In genomic region chr12:27599149-27599548, GRCm38 (mm10) we compare ENCODE assay signal across 9 mouse cellular contexts.
DNase-seq lines count a peak whose midpoint lies in the region; ATAC-seq and TF ChIP-seq lines count a peak whose summit lies in the region.
"Had no signal": no experiment of that assay in that cellular context is flagged by ENCODE, and none has a peak within 500 bp of the region (broad histone marks: within the 10 kb centered on the region; RNA-seq: fewer than 3 reads in every experiment).

No protein-coding gene starts in this region.

- no peaks in the 10 kb centered on the region for H3K9me3 ChIP-seq in embryonic facial prominence, embryonic 11.5 days (replicated peaks; ENCODE audit: control insufficient read depth, low read length)
- peaks cover 7% of the 10 kb centered on the region; the same call in 1 of the 2 replicates for H3K9me3 ChIP-seq in hindbrain, embryonic 14.5 days (ENCODE audit: control insufficient read depth, low read length)

- no peaks in the 10 kb centered on the region for H3K27me3 ChIP-seq in heart, adult 2 months (ENCODE audit: control insufficient read depth, insufficient read depth, low read length)
- H3K27me3 ChIP-seq in embryonic facial prominence, embryonic 11.5 days (ENCODE audit: control insufficient read depth, insufficient read depth, low read length): no peaks in the 10 kb centered on the region
- no peaks in the 10 kb centered on the region for H3K27me3 ChIP-seq in hindbrain, embryonic 14.5 days (ENCODE audit: control insufficient read depth, insufficient read depth, low read length)
- H3K27me3 ChIP-seq: CH12.LX had no signal

- TF ChIP-seq EP300 in heart, adult 2 months (IDR thresholded peaks at IDR 0.05; ENCODE audit: insufficient read depth, low read depth, low read length): no peak

- H3K79me2 ChIP-seq in heart, adult 2 months (replicated peaks; ENCODE audit: control insufficient read depth, insufficient read depth, low read length): no peaks in the 10 kb centered on the region

- peak; percentile 79 for TF ChIP-seq CTCF in heart, adult 2 months (IDR thresholded peaks at IDR 0.05)

- intact Hi-C loops in heart, adult 2 months (cut with DNase I): loop anchor here (1.0 kb wide), 1 partner anchor 833 kb away; no protein-coding TSS in a partner anchor
- intact Hi-C loops in left cerebral cortex, postnatal 36 days (cut with DNase I): loop anchor here (2.0 to 10.0 kb wide), 3 partner anchors 254 to 1064 kb away; partner anchors contain the start of gene Sox11

- no peak for TF ChIP-seq POLR2A in heart, adult 2 months (IDR thresholded peaks at IDR 0.05; ENCODE audit: insufficient read depth, low read depth, low read length)

- H3K4me1 ChIP-seq in heart, adult 2 months (ENCODE audit: control insufficient read depth, insufficient read depth, low read length): no peaks in the 10 kb centered on the region
- H3K4me1 ChIP-seq in embryonic facial prominence, embryonic 11.5 days (ENCODE audit: control insufficient read depth, insufficient read depth, low read length): no peaks in the 10 kb centered on the region
- peaks cover 7% of the 10 kb centered on the region for H3K4me1 ChIP-seq in hindbrain, embryonic 14.5 days (replicated peaks; ENCODE audit: control insufficient read depth, insufficient read depth, low read length)

- peak; percentile 20 to 47 for DNase-seq in heart, adult 2 months
- no peak for DNase-seq in heart, adult 9 months (ENCODE audit: low spot score in 2 of 2)
- peak; percentile 30 for DNase-seq in adrenal gland, adult 8-10 months
- DNase-seq in embryonic facial prominence, embryonic 11.5 days (ENCODE audit: low spot score): peak; percentile 74
- peak; percentile 72 for DNase-seq in hindbrain, embryonic 14.5 days (ENCODE audit: low spot score)
- peak; percentile 57 to 58 for DNase-seq in left cerebral cortex, postnatal 36 days (ENCODE audit: low spot score in 2 of 2)
- DNase-seq in ovary, postnatal 14 days (ENCODE audit: low spot score): peak; percentile 47

- no peak overlapping the region for H3K4me3 ChIP-seq in heart, adult 2 months
- no peak overlapping the region for H3K4me3 ChIP-seq in embryonic facial prominence, embryonic 11.5 days (ENCODE audit: low read depth, low read length)
- H3K4me3 ChIP-seq in hindbrain, embryonic 14.5 days (replicated peaks; ENCODE audit: low read length): no peak overlapping the region

- no peak overlapping the region for H3K4me2 ChIP-seq in embryonic facial prominence, embryonic 11.5 days (ENCODE audit: low read depth, low read length)
- H3K4me2 ChIP-seq in hindbrain, embryonic 14.5 days (replicated peaks): no peak overlapping the region

- no peaks in the 10 kb centered on the region for H3K36me3 ChIP-seq in heart, adult 2 months (ENCODE audit: control insufficient read depth, insufficient read depth, low read length)
- H3K36me3 ChIP-seq in embryonic facial prominence, embryonic 11.5 days (replicated peaks; ENCODE audit: control insufficient read depth, insufficient read depth, low read depth, low read length): no peaks in the 10 kb centered on the region
- H3K36me3 ChIP-seq in hindbrain, embryonic 14.5 days (replicated peaks; ENCODE audit: control insufficient read depth, insufficient read depth): no peaks in the 10 kb centered on the region

- no peak overlapping the region for H3K27ac ChIP-seq in heart, adult 2 months
- no peak overlapping the region for H3K27ac ChIP-seq in embryonic facial prominence, embryonic 11.5 days (replicated peaks; ENCODE audit: low read depth, low read length)
- no peak overlapping the region for H3K27ac ChIP-seq in hindbrain, embryonic 14.5 days

- ATAC-seq in embryonic facial prominence, embryonic 11.5 days (replicated peaks; ENCODE audit: insufficient number of reproducible peaks, low FRiP score, low TSS enrichment, low read depth): no peak
- ATAC-seq in hindbrain, embryonic 14.5 days (ENCODE audit: low FRiP score): no peak
- no peak for ATAC-seq in erythroblast, adult 5-6 weeks (replicated peaks; ENCODE audit: low FRiP score, poor library complexity, severe bottlenecking)

- H3K9ac ChIP-seq in heart, adult 2 months (ENCODE audit: low read depth, low read length): no peak overlapping the region
- H3K9ac ChIP-seq in embryonic facial prominence, embryonic 11.5 days (replicated peaks; ENCODE audit: low read length): no peak overlapping the region
- no peak overlapping the region for H3K9ac ChIP-seq in hindbrain, embryonic 14.5 days

- WGBS in heart, adult 2 months: 16% methylated on average over 8 of the region's 8 CpGs
- 42% methylated on average over 8 of the region's 8 CpGs for WGBS in embryonic facial prominence, embryonic 11.5 days
- WGBS in hindbrain, embryonic 14.5 days: 29% methylated on average over 8 of the region's 8 CpGs

Comparison
In these comparisons a context has a peak if more than half of its experiments do, and no peak if none do; other contexts are left out.
1. DNase-seq: peak in heart, adult 2 months (2 of 2), adrenal gland, adult 8-10 months (single experiment), embryonic facial prominence, embryonic 11.5 days (single experiment), hindbrain, embryonic 14.5 days (single experiment), left cerebral cortex, postnatal 36 days (2 of 2) and ovary, postnatal 14 days (single experiment); none in heart, adult 9 months (0 of 2).